Mouse (Mus musculus) adrenal gland, postnatal 14 days (tissue): ENCODE measurements around the gene Gpr15. TPM values are rescaled to one million over a fixed set of nuclear protein-coding genes. Genes with fewer than 3 reads are reported as not detected.

ENCODE experiments used
- DNase-seq: peaks from one replicate; pipeline ENCODE4 v3.0.0; 2021; ENCODE audit warnings: mixed read lengths
- microRNA-seq, 2 experiments: library from miRNA; unstranded; fragments of <30 nt; microRNA quantifications; one replicate each; pipeline ENCODE4 v1.2.0; 2021
- total RNA-seq: library from RNA; stranded (reverse); gene quantifications from 2 replicates; pipeline ENCODE4 v1.2.3, GENCODE M21; 2021

The Gpr15 gene
- total RNA-seq, 1 experiment from 2014 or later, result not detected

DNA sequence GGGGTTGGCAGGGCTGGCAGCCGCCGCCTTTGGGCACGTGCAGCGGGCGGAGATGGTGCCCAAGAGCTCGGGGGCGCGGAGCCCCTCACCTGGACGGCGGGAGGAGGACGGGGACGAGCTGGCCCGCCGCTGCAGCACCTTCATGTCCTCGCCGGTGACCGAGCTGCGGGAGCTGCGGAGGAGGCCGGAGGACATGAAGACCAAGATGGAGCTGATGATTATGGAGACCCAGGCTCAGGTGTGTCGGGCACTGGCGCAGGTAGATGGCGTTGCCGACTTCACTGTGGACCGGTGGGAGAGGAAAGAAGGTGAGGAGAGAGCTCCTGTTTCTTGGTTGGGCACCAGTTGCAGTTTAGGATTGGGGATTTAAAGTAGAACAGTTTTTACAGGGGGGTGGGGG lies 48.2 kb downstream of the Gpr15 start:
- DNase-seq, result no peak

DNA sequence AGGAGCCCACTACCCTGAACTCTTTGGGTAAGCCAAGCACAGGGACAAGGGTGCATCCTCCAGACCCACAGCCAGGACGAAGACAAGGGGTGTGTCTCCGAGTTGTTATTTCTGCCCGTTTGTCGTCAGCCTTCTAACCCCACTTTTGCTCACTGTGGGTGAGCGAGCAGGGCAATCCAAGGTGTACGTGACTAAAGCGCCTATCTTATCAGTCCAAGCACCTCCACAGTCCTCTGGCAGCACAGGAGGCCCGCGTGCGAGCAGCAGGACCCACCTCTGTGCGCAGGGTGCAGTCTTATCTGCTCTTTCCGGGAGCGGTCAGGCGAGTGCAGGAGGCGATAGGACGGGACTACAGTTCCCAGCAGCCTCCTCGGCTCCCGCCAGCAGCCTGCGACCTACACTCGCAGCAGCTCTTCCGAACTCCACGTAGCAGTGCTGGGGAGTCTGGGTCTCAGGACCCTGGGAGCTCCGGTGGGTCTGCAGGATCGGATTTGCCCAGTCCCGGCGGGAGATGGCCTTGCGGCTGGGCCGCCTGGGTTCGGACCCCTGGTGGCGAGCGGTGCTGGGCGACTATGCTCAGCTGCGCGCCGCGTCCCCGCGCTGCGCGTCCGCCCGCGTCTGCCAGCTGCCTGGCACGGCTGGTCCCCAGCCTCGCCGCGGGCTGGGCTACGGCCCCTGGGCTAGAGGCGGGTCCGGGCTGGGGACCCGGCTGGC lies 48.8 kb downstream of the Gpr15 start, which contains the start of gene Cpox:
Gene Cpox (plus strand): TSS at position 376 of the 714 bp plus-strand sequence.
- peak; percentile 86 for DNase-seq

DNA sequence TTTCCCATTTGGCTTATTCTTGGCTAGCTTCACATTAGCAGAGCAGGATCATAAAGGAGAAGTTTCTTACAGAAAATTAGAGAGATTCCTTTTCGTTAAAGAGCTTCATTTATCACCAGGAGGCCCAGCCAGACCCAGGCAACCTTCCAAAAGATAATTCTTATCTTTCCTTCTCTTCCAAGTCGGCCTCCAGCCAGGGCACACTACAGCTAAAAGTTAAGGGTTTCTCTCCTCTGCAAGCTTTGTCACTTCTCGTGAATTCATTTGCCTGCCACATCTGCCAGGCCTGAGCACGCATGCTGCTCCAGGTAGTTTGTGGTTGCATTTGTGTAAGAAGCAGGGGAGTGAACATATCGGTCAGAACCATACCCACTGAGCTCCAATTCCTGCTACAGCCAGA lies 49.6 kb downstream of the Gpr15 start:
- DNase-seq, result peak; percentile 17

DNA sequence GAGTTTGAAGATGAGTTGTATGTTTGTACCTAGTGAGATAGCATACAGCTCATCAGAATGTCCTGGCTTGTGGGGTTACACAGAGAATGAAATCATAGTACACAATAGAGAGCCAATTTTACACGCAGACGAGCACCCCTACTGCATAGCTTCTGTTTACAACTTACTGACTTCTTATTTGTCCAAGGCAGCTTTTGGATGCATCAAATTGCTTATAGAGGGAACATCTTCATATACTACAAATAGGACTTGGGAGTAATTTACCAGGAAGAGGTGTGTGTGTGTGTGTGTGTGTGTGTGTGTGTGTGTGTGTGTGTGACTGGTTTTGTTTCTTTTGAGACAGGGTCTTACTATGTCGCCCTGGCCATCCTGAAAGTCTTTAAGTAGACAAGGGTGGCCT lies 50.3 kb downstream of the Gpr15 start:
- no peak for DNase-seq

Small RNA genes within 50 kb of the gene (microRNA-seq; reads per million reads assigned to microRNA genes)
- 0 reads per million in 2 experiments for gene Gm27564

Other genes with a start within 250 kb of the Gpr15 start
- gene St3gal6, start 194.8 kb downstream of the Gpr15 start, total RNA-seq, result 21.9 and 35.0 TPM in 2 replicates
- gene Gm813, start 102.1 kb downstream of the Gpr15 start, total RNA-seq, result not detected in 2 replicates
- not detected in 2 replicates for gene E330017A01Rik, start 80.3 kb downstream of the Gpr15 start, total RNA-seq
- gene Cpox, start 48.8 kb downstream of the Gpr15 start, total RNA-seq, result 20.5 and 27.8 TPM in 2 replicates
- gene Cldnd1, start 8.8 kb upstream of the Gpr15 start, total RNA-seq, result 68.9 and 82.2 TPM in 2 replicates
- not detected in 2 replicates for gene Olfr172, start 44.1 kb upstream of the Gpr15 start, total RNA-seq
- gene Olfr173, start 81.2 kb upstream of the Gpr15 start, total RNA-seq, result not detected in 2 replicates
- not detected in 2 replicates for gene Olfr175-ps1, start 107.7 kb upstream of the Gpr15 start, total RNA-seq
- not detected in 2 replicates for gene Olfr177, start 155.7 kb upstream of the Gpr15 start, total RNA-seq
- gene Olfr178, start 173.0 kb upstream of the Gpr15 start, total RNA-seq, result not detected in 2 replicates
- gene Olfr181, start 209.7 kb upstream of the Gpr15 start, total RNA-seq, result not detected in 2 replicates
- gene Olfr180, start 210.3 kb upstream of the Gpr15 start, total RNA-seq, result not detected in 2 replicates